Mouse (Mus musculus): ENCODE results near the gene Fmn2.

- TF ChIP-seq POLR2A (IDR thresholded peaks at IDR 0.05; ENCODE audit: control insufficient read depth, extremely low read depth, insufficient read depth, low read length, poor library complexity) = no peak
- TF ChIP-seq CTCF (IDR thresholded peaks at IDR 0.05; ENCODE audit: borderline replicate concordance, control insufficient read depth, extremely low read depth, insufficient read depth, low read length, poor library complexity) = no peak
Measured at GRCm38 (mm10) chr1:174689301-174689700, 187.7 kb downstream of the Fmn2 start.

Data from thymus, adult 2 months (tissue).